Mouse (Mus musculus): ENCODE measurements around the gene Tacr2.

Gene Tacr2

DNA sequence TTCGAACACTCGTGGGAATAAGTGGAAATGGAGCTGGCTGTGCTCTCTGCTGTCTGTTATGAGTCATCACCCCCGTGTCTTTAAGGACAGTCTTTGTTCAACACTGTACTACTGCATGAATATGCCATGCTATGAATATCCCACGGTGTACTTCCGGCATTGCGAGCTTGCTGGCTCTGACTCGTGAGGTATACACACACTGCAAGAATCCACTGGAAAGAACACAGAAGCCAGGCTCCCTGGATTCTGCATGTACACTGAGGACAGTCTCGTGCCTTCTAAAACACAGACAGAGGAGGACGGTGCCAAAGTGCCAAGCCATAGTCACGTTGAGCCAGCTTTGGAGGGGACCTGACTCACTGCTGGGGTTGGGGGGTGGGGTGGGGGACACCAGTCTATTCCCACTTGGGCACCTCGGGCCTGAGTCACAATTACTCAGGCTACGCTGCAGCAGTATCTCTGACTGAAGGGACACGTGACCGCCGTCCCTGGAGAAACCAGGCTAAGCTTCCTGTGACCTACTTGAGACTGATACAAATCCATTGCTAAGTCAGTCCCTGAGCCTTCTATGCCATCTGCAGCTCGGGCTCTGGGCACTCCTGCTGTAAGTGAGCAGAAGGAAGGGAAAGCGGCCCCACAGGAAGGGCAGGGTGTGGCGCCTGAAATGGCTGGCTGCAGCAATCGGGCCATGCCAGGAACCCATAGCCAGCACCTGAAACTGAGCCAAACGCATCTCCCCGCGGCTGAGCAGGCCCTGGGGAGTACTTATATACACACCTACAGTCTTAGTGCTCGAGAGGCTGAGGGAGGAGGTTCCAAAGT is 48.0 kb downstream of the Tacr2 start:
- peak in 1 of 2 experiments; percentile 27 for DNase-seq (ENCODE audit: low spot score in 2 of 2)

DNA sequence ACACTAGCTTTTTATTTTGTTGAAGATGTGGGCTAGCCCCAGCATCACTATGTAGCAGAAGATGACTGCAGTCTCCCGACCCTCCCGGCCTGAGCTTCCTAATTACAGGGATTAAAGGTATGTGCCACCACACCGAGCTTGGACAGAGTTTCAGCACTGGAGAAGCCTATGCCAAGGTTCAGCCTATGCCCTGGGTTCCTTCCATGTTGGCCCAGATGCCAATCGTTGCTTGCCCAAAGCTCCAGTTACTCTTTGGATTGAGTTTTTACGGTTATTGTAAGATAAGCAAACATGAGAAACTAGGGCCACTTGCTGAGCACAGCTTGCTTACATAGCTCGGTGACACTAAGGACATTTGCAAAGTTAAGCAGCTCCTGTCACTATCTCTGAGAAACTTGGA is 52.9 kb downstream of the Tacr2 start:
- no peak for DNase-seq (ENCODE audit: low spot score in 2 of 2)

- no peak for DNase-seq (ENCODE audit: low spot score in 2 of 2)
These were observed 54.2 kb downstream of the Tacr2 start for GRCm38 (mm10) chr10:62306483-62306882.

DNA sequence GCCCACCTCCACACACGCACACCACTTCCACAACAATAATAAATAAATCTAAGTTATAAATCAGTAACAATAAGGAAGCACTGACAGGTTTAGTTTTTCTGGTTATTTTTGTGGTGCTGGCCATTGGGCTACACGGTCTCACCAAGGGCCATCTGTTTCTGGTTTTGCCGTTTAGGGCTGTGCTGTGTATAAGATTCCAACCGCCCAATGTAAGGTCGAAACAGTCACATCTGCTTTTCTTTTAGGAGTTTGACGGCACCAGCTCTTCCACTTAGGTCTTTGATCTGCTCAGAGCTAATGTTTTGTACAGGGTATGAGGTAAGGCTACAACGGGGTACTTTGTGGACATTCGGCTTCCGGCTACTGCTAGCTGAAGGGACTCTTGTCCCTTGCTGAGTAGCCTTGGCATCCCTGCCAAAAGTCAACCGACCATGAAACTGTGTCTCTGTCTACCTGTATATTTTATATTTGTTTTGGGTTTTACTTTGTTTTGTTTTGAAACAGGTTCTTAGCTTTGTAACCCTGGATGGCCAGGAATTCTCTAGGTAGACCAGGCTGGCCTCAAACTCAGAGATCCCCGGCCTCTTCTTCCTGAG is 56.8 kb downstream of the Tacr2 start:
- no peak for DNase-seq (ENCODE audit: low spot score in 2 of 2)

GRCm38 (mm10) chr10:62309593-62309992 is 57.4 kb downstream of the Tacr2 start:
- DNase-seq (ENCODE audit: low spot score in 2 of 2): no peak

DNA sequence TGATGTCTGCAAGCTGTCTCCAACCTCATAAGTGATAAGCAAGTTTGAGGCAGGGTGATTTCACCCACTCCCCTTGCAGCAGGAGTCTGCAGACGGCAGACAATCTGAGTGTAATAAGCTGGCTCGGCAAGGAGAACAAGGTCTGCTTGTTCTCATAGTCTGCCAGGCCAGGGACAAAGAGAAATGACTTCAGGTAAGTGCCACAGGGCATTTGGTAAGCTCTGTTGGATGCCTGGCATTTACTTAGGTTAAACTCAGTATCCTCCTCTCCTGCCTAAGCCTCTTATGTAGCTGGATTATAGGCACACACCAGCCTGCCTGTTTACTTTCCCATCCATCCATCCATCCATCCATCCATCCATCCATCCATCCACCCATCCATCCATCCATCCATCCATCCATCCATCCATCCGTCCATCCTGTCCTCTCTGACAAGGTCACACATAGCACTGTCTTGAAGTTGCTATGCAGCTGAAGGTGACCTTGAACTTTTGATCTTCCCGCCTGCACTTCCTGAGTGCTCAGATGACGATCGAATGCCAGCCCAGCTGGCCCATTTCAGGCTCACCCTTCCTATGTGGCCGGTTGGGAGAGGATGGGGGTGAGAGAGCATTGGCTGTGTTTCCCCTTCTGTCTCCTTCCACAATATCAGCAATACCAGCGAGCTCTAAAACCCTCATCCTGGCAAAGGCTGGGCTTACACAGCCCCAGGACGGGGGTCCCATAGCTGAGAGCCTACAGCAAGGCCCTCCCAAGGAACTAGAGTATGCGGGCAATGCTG is 58.2 kb downstream of the Tacr2 start:
- no peak for DNase-seq (ENCODE audit: low spot score in 2 of 2)

DNA sequence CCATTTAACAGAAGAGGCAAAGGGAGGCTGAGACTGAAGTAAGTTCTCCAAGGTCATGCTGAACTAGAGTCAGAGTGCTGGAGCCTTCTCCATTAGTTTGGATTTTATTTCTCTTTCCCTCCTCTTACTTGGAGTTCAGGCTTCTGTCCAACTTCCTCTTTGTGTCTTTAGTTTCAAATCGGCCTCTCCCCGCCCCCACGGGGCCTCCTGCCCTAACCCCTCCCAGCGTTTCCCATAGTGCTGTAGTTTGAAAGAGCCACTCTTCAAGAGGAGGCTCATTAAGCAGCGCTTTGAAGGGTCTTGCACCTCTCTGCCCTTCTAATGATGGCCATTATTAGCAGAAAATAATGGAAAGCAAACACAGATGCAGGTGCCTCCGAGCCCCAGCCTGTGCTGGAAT is 59.2 kb downstream of the Tacr2 start:
- DNase-seq (ENCODE audit: low spot score in 2 of 2): no peak

- no peak for DNase-seq (ENCODE audit: low spot score in 2 of 2)
These were observed 60.9 kb downstream of the Tacr2 start for GRCm38 (mm10) chr10:62313140-62313539.

DNA sequence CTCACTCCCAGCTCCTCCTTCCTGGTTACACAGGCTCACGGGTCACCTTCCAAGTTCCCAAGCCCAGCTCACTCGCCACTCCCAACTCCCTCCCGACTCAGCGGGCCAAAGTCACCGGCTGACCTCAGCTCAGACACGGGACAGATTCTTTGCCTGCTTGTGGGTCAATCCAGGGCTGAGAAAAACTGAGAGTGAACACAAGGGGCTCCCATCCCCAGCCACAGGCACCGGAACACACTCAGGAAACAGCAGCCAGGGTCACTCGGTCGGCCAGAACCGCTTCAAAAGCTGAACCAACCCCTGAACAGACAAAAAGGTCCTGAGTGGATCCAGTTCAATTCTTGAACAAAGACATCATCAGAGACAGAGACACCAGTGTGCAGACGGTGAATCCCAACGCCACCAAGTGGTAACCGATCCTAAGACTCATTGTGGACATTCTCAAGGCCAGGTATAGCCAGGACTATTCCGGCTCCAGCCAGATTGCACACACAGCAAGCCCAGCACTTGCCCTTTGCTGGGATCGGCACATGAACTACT is 61.7 kb downstream of the Tacr2 start:
- DNase-seq (ENCODE audit: low spot score in 2 of 2): no peak
